Mouse (Mus musculus): ENCODE measurements around the gene Gm21586.
"Not testable (repeated sequence)": the region's sequence is repeated elsewhere in the genome, so short reads cannot be mapped to it uniquely, and the experiment has no call there.

DNA sequence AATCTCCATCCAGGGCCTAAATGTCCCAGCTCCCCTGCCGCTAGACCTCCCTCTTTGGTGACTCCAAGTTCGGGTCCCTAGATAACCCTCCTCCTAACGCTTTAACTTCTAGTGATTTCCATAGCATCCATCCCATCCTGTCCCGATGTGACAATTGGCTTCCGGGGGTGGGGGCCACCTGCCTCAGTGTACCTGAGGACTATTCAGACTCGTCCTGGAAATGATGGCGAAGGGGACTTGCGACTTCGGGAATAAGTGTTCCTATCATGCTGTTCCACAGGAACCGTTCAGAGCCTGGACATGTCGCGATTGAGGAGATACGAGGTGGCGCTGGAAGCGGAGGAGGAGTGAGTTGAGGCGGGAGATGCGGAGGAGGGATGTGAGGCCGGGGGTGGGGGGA is at the start of gene Gm21586:
- not testable (repeated sequence) for TF ChIP-seq CTCF (IDR thresholded peaks at IDR 0.05; ENCODE audit: low read depth, low read length); POLR2A (IDR thresholded peaks at IDR 0.05; ENCODE audit: extremely low read depth, insufficient read depth, low read length)
